In the genomic region with DNA sequence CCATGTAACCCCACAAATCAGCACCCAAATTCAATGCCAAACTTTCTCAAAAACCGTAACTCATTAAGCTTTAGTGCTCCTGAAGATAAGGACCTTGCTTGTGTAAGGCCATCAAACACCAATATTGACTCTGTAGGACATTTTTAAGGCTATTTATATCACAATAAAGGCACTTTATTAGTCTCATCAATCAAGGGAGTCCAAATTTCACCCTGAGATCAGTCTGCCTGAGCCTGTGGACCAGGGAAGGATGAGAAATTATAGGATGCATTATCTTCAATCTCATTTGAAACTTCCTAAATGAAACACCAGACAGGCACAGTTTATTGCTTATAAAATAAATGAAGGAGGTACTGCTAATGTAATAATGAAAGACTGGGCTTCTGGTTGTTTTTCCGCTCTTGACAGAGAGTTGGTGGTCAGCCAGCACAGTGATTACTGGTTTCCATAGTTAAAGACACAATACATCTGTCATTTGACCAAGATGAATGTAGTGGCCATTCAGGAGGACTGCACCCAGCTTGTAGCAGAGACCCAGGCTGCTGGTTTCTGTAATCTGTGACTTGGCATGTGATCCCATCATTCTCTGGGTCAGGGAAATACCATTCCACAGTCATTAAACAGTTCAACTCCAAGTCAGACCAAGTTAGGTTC, we compare ENCODE assay signal across 19 mouse cellular contexts.
A peak's percentile ranks its signal among the peaks of the same experiment; 100 is the strongest.
DNase-seq lines count a peak whose midpoint lies in the region; ATAC-seq lines count a peak whose summit lies in the region.
"Had no signal": no experiment of that assay in that cellular context is flagged by ENCODE, and none has a peak within 500 bp of the region (broad histone marks: within the 10 kb centered on the region; RNA-seq: fewer than 3 reads in every experiment).

No protein-coding gene starts in this region.

- H3K9me3 ChIP-seq in forebrain, embryonic 15.5 days: no peaks in the 10 kb centered on the region
- H3K9me3 ChIP-seq in forebrain, embryonic 10.5 days: no peaks in the 10 kb centered on the region
- no peaks in the 10 kb centered on the region for H3K9me3 ChIP-seq in kidney, embryonic 15.5 days (replicated peaks)
- H3K9me3 ChIP-seq in neural tube, embryonic 11.5 days (ENCODE audit: control insufficient read depth, low read length): no peaks in the 10 kb centered on the region
- no peaks in the 10 kb centered on the region for H3K9me3 ChIP-seq in neural tube, embryonic 15.5 days (replicated peaks)
- H3K9me3 ChIP-seq: embryonic facial prominence, embryonic 12.5 days; heart, embryonic 13.5 days; limb, embryonic 12.5 days; liver, embryonic 15.5 days; midbrain, embryonic 12.5 days had no signal

- H3K9ac ChIP-seq in forebrain, embryonic 15.5 days (replicated peaks): no peak overlapping the region
- H3K9ac ChIP-seq in kidney, embryonic 15.5 days: no peak overlapping the region
- H3K9ac ChIP-seq in neural tube, embryonic 11.5 days (ENCODE audit: low read length): no peak overlapping the region
- no peak overlapping the region for H3K9ac ChIP-seq in neural tube, embryonic 15.5 days (replicated peaks)
- H3K9ac ChIP-seq: embryonic facial prominence, embryonic 12.5 days; heart, embryonic 13.5 days; limb, embryonic 12.5 days; liver, embryonic 15.5 days; midbrain, embryonic 12.5 days had no signal

- no peaks in the 10 kb centered on the region for H3K27me3 ChIP-seq in forebrain, embryonic 15.5 days
- H3K27me3 ChIP-seq in forebrain, embryonic 10.5 days (ENCODE audit: poor library complexity, severe bottlenecking): no peaks in the 10 kb centered on the region
- H3K27me3 ChIP-seq in kidney, embryonic 15.5 days: no peaks in the 10 kb centered on the region
- no peaks in the 10 kb centered on the region for H3K27me3 ChIP-seq in neural tube, embryonic 11.5 days (ENCODE audit: control insufficient read depth, insufficient read depth, low read length)
- H3K27me3 ChIP-seq in neural tube, embryonic 15.5 days (replicated peaks): no peaks in the 10 kb centered on the region
- H3K27me3 ChIP-seq: embryonic facial prominence, embryonic 12.5 days; heart, embryonic 13.5 days; limb, embryonic 12.5 days; liver, embryonic 15.5 days; midbrain, embryonic 12.5 days had no signal

- H3K36me3 ChIP-seq in forebrain, embryonic 15.5 days: no peaks in the 10 kb centered on the region
- H3K36me3 ChIP-seq in forebrain, embryonic 10.5 days (replicated peaks): no peaks in the 10 kb centered on the region
- no peaks in the 10 kb centered on the region for H3K36me3 ChIP-seq in kidney, embryonic 15.5 days
- H3K36me3 ChIP-seq in neural tube, embryonic 11.5 days (ENCODE audit: control insufficient read depth, insufficient read depth, low read length): no peaks in the 10 kb centered on the region
- H3K36me3 ChIP-seq in neural tube, embryonic 15.5 days: no peaks in the 10 kb centered on the region
- H3K36me3 ChIP-seq: embryonic facial prominence, embryonic 12.5 days; heart, embryonic 13.5 days; limb, embryonic 12.5 days; liver, embryonic 15.5 days; midbrain, embryonic 12.5 days had no signal

- no peak overlapping the region for H3K27ac ChIP-seq in forebrain, embryonic 15.5 days (replicated peaks)
- H3K27ac ChIP-seq in forebrain, embryonic 10.5 days: no peak overlapping the region
- no peak overlapping the region for H3K27ac ChIP-seq in kidney, embryonic 15.5 days
- no peak overlapping the region for H3K27ac ChIP-seq in neural tube, embryonic 11.5 days (ENCODE audit: low read depth, low read length)
- H3K27ac ChIP-seq in neural tube, embryonic 15.5 days (replicated peaks): no peak overlapping the region
- H3K27ac ChIP-seq: embryonic facial prominence, embryonic 12.5 days; heart, embryonic 13.5 days; limb, embryonic 12.5 days; liver, embryonic 15.5 days; midbrain, embryonic 12.5 days had no signal

- no peak overlapping the region for H3K4me2 ChIP-seq in forebrain, embryonic 15.5 days (replicated peaks)
- H3K4me2 ChIP-seq in kidney, embryonic 15.5 days: no peak overlapping the region
- no peak overlapping the region for H3K4me2 ChIP-seq in neural tube, embryonic 11.5 days (ENCODE audit: low read depth)
- no peak overlapping the region for H3K4me2 ChIP-seq in neural tube, embryonic 15.5 days
- H3K4me2 ChIP-seq: embryonic facial prominence, embryonic 12.5 days; heart, embryonic 13.5 days; limb, embryonic 12.5 days; liver, embryonic 15.5 days; midbrain, embryonic 12.5 days had no signal

- H3K4me1 ChIP-seq in forebrain, embryonic 15.5 days: no peaks in the 10 kb centered on the region; the same call in 1 of the 2 replicates
- no peaks in the 10 kb centered on the region for H3K4me1 ChIP-seq in forebrain, embryonic 10.5 days
- no peaks in the 10 kb centered on the region for H3K4me1 ChIP-seq in kidney, embryonic 15.5 days
- no peaks in the 10 kb centered on the region for H3K4me1 ChIP-seq in neural tube, embryonic 11.5 days (ENCODE audit: control insufficient read depth, insufficient read depth, low read length)
- no peaks in the 10 kb centered on the region for H3K4me1 ChIP-seq in neural tube, embryonic 15.5 days
- H3K4me1 ChIP-seq: embryonic facial prominence, embryonic 12.5 days; heart, embryonic 13.5 days; limb, embryonic 12.5 days; liver, embryonic 15.5 days; midbrain, embryonic 12.5 days had no signal

- ATAC-seq in forebrain, embryonic 15.5 days (replicated peaks): peak; percentile 58; the same call in 1 of the 2 replicates
- peak; percentile 85 for ATAC-seq in kidney, embryonic 15.5 days (replicated peaks; ENCODE audit: low FRiP score)
- ATAC-seq in neural tube, embryonic 11.5 days (ENCODE audit: insufficient read depth, low FRiP score, low TSS enrichment): no peak
- ATAC-seq in neural tube, embryonic 15.5 days (ENCODE audit: low FRiP score): no peak

- DNase-seq in forebrain, embryonic 10.5 days (ENCODE audit: extremely low spot score, low spot score): no peak
- DNase-seq in kidney, adult 9 months: no peak
- DNase-seq in neural tube, embryonic 11.5 days (ENCODE audit: low spot score): peak; percentile 18
- peak; percentile 13 for DNase-seq in mesoderm, embryonic 11.5 days (ENCODE audit: low read depth, low spot score)
- DNase-seq in retina, embryonic 14.5 days (ENCODE audit: low spot score): no peak
- DNase-seq: adrenal gland, postnatal 10 days; cerebellum, postnatal 25 days; gastrocnemius, postnatal 14 days; layer of hippocampus, postnatal 36 days; lung, postnatal 36 days; thymus, adult 18-20 months had no signal

- WGBS in forebrain, embryonic 15.5 days: 56% methylated on average over 2 of the region's 2 CpGs
- WGBS in forebrain, embryonic 10.5 days: 97% methylated on average over 2 of the region's 2 CpGs
- 63% methylated on average over 2 of the region's 2 CpGs for WGBS in kidney, embryonic 15.5 days
- WGBS in neural tube, embryonic 11.5 days: 55% methylated on average over 2 of the region's 2 CpGs
- 34% methylated on average over 2 of the region's 2 CpGs for WGBS in neural tube, embryonic 15.5 days

- no peak overlapping the region for H3K4me3 ChIP-seq in forebrain, embryonic 15.5 days
- no peak overlapping the region for H3K4me3 ChIP-seq in forebrain, embryonic 10.5 days
- H3K4me3 ChIP-seq in kidney, embryonic 15.5 days (replicated peaks): no peak overlapping the region
- no peak overlapping the region for H3K4me3 ChIP-seq in neural tube, embryonic 11.5 days (ENCODE audit: low read depth, low read length)
- no peak overlapping the region for H3K4me3 ChIP-seq in neural tube, embryonic 15.5 days (replicated peaks)
- H3K4me3 ChIP-seq: embryonic facial prominence, embryonic 12.5 days; heart, embryonic 13.5 days; limb, embryonic 12.5 days; liver, embryonic 15.5 days; midbrain, embryonic 12.5 days had no signal

Comparison
In these comparisons a context has a peak if more than half of its experiments do, and no peak if none do; other contexts are left out.
1. ATAC-seq: peak in forebrain, embryonic 15.5 days (single experiment) and kidney, embryonic 15.5 days (single experiment); none in neural tube, embryonic 11.5 days (single experiment) and neural tube, embryonic 15.5 days (single experiment).
2. DNase-seq: peak in neural tube, embryonic 11.5 days (single experiment) and mesoderm, embryonic 11.5 days (single experiment); none in forebrain, embryonic 10.5 days (single experiment), kidney, adult 9 months (single experiment) and retina, embryonic 14.5 days (single experiment).